ENCODE assay signal across 1 mouse cellular context in genomic region chr9:20878041-20878709, GRCm38 (mm10).
TF ChIP-seq lines count a peak whose summit lies in the region.

No protein-coding gene starts in this region.

TF ChIP-seq in CH12.LX, 34 proteins besides CTCF, POLR2A, EP300 and RAD21:
- TF ChIP-seq HCFC1 (IDR thresholded peaks at IDR 0.05; ENCODE audit: low read depth, low read length) (peak; percentile 56), ETS1 (conservative IDR thresholded peaks at IDR 0.05; ENCODE audit: low read depth, low read length) (peak; percentile 7; the same call in 1 of the 2 replicates), CHD1 (IDR thresholded peaks at IDR 0.05; ENCODE audit: low read depth, low read length) (no peak; the same call in 1 of the 2 replicates), GABPA (IDR thresholded peaks at IDR 0.05; ENCODE audit: insufficient replicate concordance, low read depth, low read length) (no peak), ZKSCAN1 (IDR thresholded peaks at IDR 0.05; ENCODE audit: borderline replicate concordance, low read depth, low read length) (no peak), ZC3H11A (IDR thresholded peaks at IDR 0.05; ENCODE audit: low read depth, low read length) (no peak), PAX5 (IDR thresholded peaks at IDR 0.05; ENCODE audit: low read length) (no peak), MAZ (IDR thresholded peaks at IDR 0.05; ENCODE audit: low read depth, low read length) (0 out of 2 replicates have a peak, but pooled peaks have one; percentile 29), POLR2AphosphoS2 (IDR thresholded peaks at IDR 0.05; ENCODE audit: low read depth, low read length) (peak; percentile 42; the same call in 1 of the 2 replicates), CHD2 (IDR thresholded peaks at IDR 0.05; ENCODE audit: low read length) (no peak), TCF12 (IDR thresholded peaks at IDR 0.05; ENCODE audit: low read depth, low read length) (peak; percentile 81; the same call in 1 of the 2 replicates), E2F4 (IDR thresholded peaks at IDR 0.05; ENCODE audit: insufficient replicate concordance, low read depth, low read length) (0 out of 2 replicates have a peak, but pooled peaks have one; percentile 10), BHLHE40 (IDR thresholded peaks at IDR 0.05; ENCODE audit: low read depth, low read length) (peak; percentile 88), MEF2A (IDR thresholded peaks at IDR 0.05; ENCODE audit: borderline replicate concordance, low read depth, low read length) (peak; percentile 60), MXI1 (IDR thresholded peaks at IDR 0.05; ENCODE audit: low read depth, low read length) (peak; percentile 79), UBTF (IDR thresholded peaks at IDR 0.05; ENCODE audit: low read depth, low read length) (no peak), MAFK (IDR thresholded peaks at IDR 0.05; ENCODE audit: insufficient replicate concordance, low read length) (no peak; the same call in 1 of the 2 replicates), NELFE (IDR thresholded peaks at IDR 0.05; ENCODE audit: low read depth, low read length) (peak; percentile 67), ZMIZ1 (IDR thresholded peaks at IDR 0.05; ENCODE audit: low read depth, low read length) (peak; percentile 55), JUND (conservative IDR thresholded peaks at IDR 0.05; ENCODE audit: low read depth, low read length) (no peak), SMC3 (IDR thresholded peaks at IDR 0.05; ENCODE audit: low read depth, low read length) (peak; percentile 71), MAX (IDR thresholded peaks at IDR 0.05; ENCODE audit: low read length) (peak; percentile 95), ZNF384 (IDR thresholded peaks at IDR 0.05; ENCODE audit: low read depth, low read length) (no peak), USF1 (IDR thresholded peaks at IDR 0.05; ENCODE audit: low read depth, low read length) (peak; percentile 30), NRF1 (IDR thresholded peaks at IDR 0.05; ENCODE audit: low read depth, low read length) (peak; percentile 93), RCOR1 (conservative IDR thresholded peaks at IDR 0.05; ENCODE audit: low read depth, low read length) (no peak), JUN (IDR thresholded peaks at IDR 0.05; ENCODE audit: insufficient read depth, low read depth, low read length) (no peak), TBP (conservative IDR thresholded peaks at IDR 0.05; ENCODE audit: low read depth, low read length) (peak; percentile 49; the same call in 1 of the 2 replicates), KAT2A (IDR thresholded peaks at IDR 0.05; ENCODE audit: insufficient replicate concordance, low read length) (0 out of 2 replicates have a peak, but pooled peaks have one; percentile 66), ELF1 (IDR thresholded peaks at IDR 0.05; ENCODE audit: low read depth, low read length) (no peak; the same call in 1 of the 2 replicates), IRF4 (IDR thresholded peaks at IDR 0.05; ENCODE audit: low read depth, low read length) (peak; percentile 72; the same call in 1 of the 2 replicates), USF2 (conservative IDR thresholded peaks at IDR 0.05; ENCODE audit: low read depth, low read length) (no peak), MYC (IDR thresholded peaks at IDR 0.05; ENCODE audit: low read depth, low read length) (peak; percentile 96), SIN3A (IDR thresholded peaks at IDR 0.05; ENCODE audit: low read length) (peak; percentile 65)
TF ChIP-seq in CH12.LX: peak in this region for 20.
